Mouse (Mus musculus) myocyte (in vitro differentiated cells): ENCODE measurements around the gene Rbms1.

ENCODE experiments used
- E2F4 ChIP-seq: IDR thresholded peaks from one replicate; pipeline ENCODE4 v1.6.1; 2011; ENCODE audit warnings: mild to moderate bottlenecking, control low read depth, moderate library complexity; ENCODE audit not compliant: insufficient read depth
- MAX ChIP-seq: IDR thresholded peaks from one replicate; pipeline ENCODE4 v1.6.1; 2011; ENCODE audit warnings: low read depth, mild to moderate bottlenecking, control low read depth
- MYOD1 ChIP-seq, 3 experiments: IDR thresholded peaks; one replicate each; pipeline ENCODE4 v1.6.1; 2011; ENCODE audit warnings: control low read depth in 2 of 3, low read depth in 2 of 3, mild to moderate bottlenecking in 2 of 3, moderate library complexity in 1 of 3; ENCODE audit not compliant: insufficient read length in 2 of 3, control insufficient read depth in 1 of 3
- MYOG ChIP-seq, 3 experiments: IDR thresholded peaks; one replicate each; pipeline ENCODE4 v1.6.1; 2011; ENCODE audit warnings: control low read depth in 2 of 3, low read depth in 2 of 3, mild to moderate bottlenecking in 2 of 3; ENCODE audit not compliant: insufficient read length in 2 of 3, control insufficient read depth in 1 of 3, insufficient read depth in 1 of 3
- POLR2A ChIP-seq: IDR thresholded peaks from one replicate; pipeline ENCODE4 v1.6.1; 2011; ENCODE audit warnings: low read depth, mild to moderate bottlenecking, control low read depth, moderate library complexity; ENCODE audit not compliant: insufficient read length
- POLR2AphosphoS2 ChIP-seq: IDR thresholded peaks from one replicate; pipeline ENCODE4 v1.6.1; 2011; ENCODE audit warnings: low read depth, control low read depth; ENCODE audit not compliant: insufficient read length
- REST ChIP-seq: IDR thresholded peaks from one replicate; pipeline ENCODE4 v1.6.1; 2011; ENCODE audit warnings: mild to moderate bottlenecking, control low read depth, moderate library complexity; ENCODE audit not compliant: insufficient read depth, insufficient read length
- SRF ChIP-seq: IDR thresholded peaks from one replicate; pipeline ENCODE4 v1.6.1; 2011; ENCODE audit warnings: low read depth; ENCODE audit not compliant: control insufficient read depth, insufficient read length
- TCF12 ChIP-seq: IDR thresholded peaks from one replicate; pipeline ENCODE4 v1.6.1; 2011; ENCODE audit warnings: mild to moderate bottlenecking, control low read depth; ENCODE audit not compliant: poor library complexity, insufficient read depth, severe bottlenecking
- TCF3 ChIP-seq: IDR thresholded peaks from one replicate; pipeline ENCODE4 v1.6.1; 2011; ENCODE audit warnings: low read depth, control low read depth; ENCODE audit not compliant: insufficient read length
- USF1 ChIP-seq: IDR thresholded peaks from one replicate; pipeline ENCODE4 v1.6.1; 2011; ENCODE audit warnings: low read depth, mild to moderate bottlenecking, control low read depth, moderate library complexity

DNA sequence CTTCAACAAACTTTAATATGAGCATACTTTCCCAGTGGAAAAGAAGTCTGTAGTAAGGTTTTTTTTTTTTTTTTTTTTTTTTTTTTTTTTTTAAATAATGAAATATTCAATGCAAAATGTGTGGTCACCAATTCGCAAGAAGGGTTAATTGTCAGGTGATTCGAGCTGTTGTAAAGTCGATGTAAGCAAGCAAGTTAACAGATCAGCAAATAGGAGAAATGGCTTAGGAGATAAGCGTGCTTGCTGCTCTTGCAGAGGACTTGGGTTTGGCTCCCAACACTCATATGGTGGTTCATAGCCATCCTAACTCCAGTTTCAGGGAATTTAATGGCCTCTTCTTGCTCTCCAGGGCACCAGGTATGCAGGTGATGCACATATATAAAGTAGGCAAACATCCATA, 54.4 kb downstream of the Rbms1 start:
- TF ChIP-seq MYOD1 (IDR thresholded peaks at IDR 0.05; ENCODE audit: control insufficient read depth in 1 of 3, insufficient read length in 2 of 3, low read depth in 2 of 3) (no peak), TCF12 (no peak), USF1 (no peak), MYOG (IDR thresholded peaks at IDR 0.05; ENCODE audit: control insufficient read depth in 1 of 3, insufficient read depth in 1 of 3, insufficient read length in 2 of 3, low read depth in 2 of 3) (no peak), POLR2A (no peak), MAX (no peak), E2F4 (no peak), TCF3 (no peak), POLR2AphosphoS2 (no peak), REST (no peak), SRF (no peak)
